Mouse (Mus musculus): ENCODE measurements around the gene Defb22. TPM values are rescaled to one million over a fixed set of nuclear protein-coding genes. Genes with fewer than 3 reads are reported as not detected.

The Defb22 gene
- not detected in 2 replicates for polyA plus RNA-seq (2015; fragmentation: Nextera tagmentation; extraction: Ambion mirVana)

DNA sequence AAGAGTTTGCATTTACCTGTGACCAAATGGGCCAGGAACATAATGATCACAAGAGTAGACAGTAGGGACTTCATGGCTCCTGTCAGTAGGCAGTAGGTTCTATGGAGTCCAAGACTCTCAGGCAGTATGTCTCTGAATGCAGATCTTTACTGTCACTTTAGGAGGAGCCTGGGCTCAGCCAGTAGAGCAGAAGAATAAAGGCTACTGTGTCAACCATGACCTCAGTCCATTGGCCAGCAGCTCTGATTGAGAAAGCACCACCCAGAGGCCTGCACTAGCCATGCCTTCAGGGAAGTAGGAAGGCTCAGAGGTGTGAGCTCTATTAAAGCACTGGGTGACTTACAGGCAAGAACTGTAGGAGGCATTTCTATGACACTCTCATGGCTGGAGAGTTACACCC lies at the start of gene Defb22:
Defb22 (minus strand) TSS at position 101 of the 400 bp plus-strand sequence.

DNA sequence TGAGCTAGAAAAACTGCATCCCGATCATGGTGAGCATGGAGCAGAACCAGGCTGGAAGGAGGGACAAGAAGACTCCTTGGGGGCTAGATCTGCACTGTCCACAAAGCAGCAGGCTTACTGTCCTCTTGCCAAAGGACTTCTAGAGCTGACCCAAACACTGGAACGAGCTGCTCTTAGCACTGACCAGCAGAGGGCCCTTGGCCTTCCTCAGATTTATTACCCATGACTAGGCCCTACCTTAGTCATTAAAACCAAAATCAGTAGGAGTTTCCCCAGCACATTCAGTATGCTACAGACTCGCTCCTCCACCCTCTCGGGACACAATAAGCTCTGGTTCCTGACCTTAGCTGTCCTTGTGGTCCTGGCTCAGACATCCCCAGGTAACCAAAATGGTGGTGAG lies 28.0 kb upstream of the Defb22 start, which contains the start of gene Defb28:
Defb28 (plus strand) TSS at position 275 of the 400 bp plus-strand sequence.

GRCm38 (mm10) chr2:152511592-152511991 lies 21.7 kb upstream of the Defb22 start, which contains the start of gene Defb26:
Gene Defb26, minus strand, starts transcription at chr2:152511692.

DNA sequence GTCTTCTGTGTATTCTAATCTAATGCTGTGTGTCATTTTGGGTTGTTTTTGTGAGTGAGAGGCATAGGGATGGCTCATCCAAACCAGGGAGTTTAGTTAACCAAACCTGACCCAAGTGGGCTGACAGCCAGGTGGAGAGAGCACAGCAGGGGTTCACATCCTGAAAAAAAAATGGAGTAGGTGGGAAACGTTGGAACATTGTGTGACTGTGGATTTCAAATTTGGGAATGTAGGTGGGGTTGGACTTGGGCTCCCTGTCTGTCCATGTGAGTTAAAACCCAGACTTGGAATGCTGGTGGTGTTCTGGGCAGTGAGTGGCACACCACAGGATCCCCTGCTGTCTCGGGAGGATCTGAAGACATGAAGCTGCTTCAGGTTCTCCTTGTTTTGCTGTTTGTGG lies 13.2 kb downstream of the Defb22 start, which contains the start of gene Defb20:
Defb20 (plus strand) TSS at position 301 of the 400 bp plus-strand sequence.

DNA sequence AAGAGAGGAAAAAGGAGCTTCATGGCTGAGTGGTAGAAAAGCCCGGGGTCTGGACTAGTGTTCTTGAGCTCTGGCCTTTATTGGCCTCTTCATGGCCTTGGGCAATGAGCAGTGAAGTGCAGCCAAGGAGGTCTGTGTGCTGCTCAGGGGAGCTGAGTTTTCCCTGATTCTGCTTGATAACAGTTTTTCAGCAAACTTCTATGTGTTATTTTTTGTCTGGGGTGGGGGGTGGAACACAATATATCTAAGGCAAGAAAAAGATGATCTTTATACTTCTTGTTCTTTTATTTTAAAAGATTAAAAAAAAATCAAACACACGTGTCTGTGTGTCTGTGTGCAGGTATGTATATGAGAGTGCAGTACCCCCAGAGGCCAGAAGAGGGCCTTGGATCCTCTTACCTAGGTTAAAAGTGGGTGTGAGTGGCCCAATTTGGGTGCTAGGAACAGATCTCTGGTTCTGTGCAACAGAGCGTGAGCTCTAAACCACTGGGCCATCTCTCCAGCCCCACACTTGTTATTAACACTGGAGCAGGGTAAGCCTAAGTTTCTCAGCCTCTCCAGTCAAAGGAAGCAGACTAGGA lies 25.3 kb downstream of the Defb22 start, which contains the start of gene Defb23:
Defb23 (minus strand) TSS at position 51 of the 581 bp plus-strand sequence.

Other genes starting within 250 kb of the Defb22 start
- gene Tbc1d20, start 196.3 kb downstream of the Defb22 start, polyA plus RNA-seq (2015; fragmentation: Nextera tagmentation; extraction: Ambion mirVana) = 27.5 and 29.0 TPM in 2 replicates
- gene Rbck1, start 157.5 kb downstream of the Defb22 start, polyA plus RNA-seq (2015; fragmentation: Nextera tagmentation; extraction: Ambion mirVana) = 59.2 and 62.2 TPM in 2 replicates
- 2.9 and 3.7 TPM in 2 replicates for gene Trib3, start 146.1 kb downstream of the Defb22 start, polyA plus RNA-seq (2015; fragmentation: Nextera tagmentation; extraction: Ambion mirVana)
- not detected in 2 replicates for gene Nrsn2, start 113.5 kb downstream of the Defb22 start, polyA plus RNA-seq (2015; fragmentation: Nextera tagmentation; extraction: Ambion mirVana)
- gene Sox12, start 92.1 kb downstream of the Defb22 start, polyA plus RNA-seq (2015; fragmentation: Nextera tagmentation; extraction: Ambion mirVana) = 3.0 and 3.6 TPM in 2 replicates
- 13.4 and 15.3 TPM in 2 replicates for gene Zcchc3, start 75.1 kb downstream of the Defb22 start, polyA plus RNA-seq (2015; fragmentation: Nextera tagmentation; extraction: Ambion mirVana)
- gene 6820408C15Rik, start 74.6 kb downstream of the Defb22 start, polyA plus RNA-seq (2015; fragmentation: Nextera tagmentation; extraction: Ambion mirVana) = 0.60 and 1.4 TPM in 2 replicates
- not detected in 2 replicates for gene Defb23, start 25.5 kb downstream of the Defb22 start, polyA plus RNA-seq (2015; fragmentation: Nextera tagmentation; extraction: Ambion mirVana)
- gene Defb20, start 13.1 kb downstream of the Defb22 start, polyA plus RNA-seq (2015; fragmentation: Nextera tagmentation; extraction: Ambion mirVana) = not detected in 2 replicates
- gene Defb26, start 21.6 kb upstream of the Defb22 start, polyA plus RNA-seq (2015; fragmentation: Nextera tagmentation; extraction: Ambion mirVana) = not detected in 2 replicates
- gene Defb28, start 28.1 kb upstream of the Defb22 start, polyA plus RNA-seq (2015; fragmentation: Nextera tagmentation; extraction: Ambion mirVana) = not detected in 2 replicates
- gene Defb29, start 50.0 kb upstream of the Defb22 start, polyA plus RNA-seq (2015; fragmentation: Nextera tagmentation; extraction: Ambion mirVana) = not detected in 2 replicates
- gene Gm17416, start 79.2 kb upstream of the Defb22 start, polyA plus RNA-seq (2015; fragmentation: Nextera tagmentation; extraction: Ambion mirVana) = not detected in 2 replicates
- not detected in 2 replicates for gene Defb21, start 82.6 kb upstream of the Defb22 start, polyA plus RNA-seq (2015; fragmentation: Nextera tagmentation; extraction: Ambion mirVana)
- not detected in 2 replicates for gene Defb19, start 90.2 kb upstream of the Defb22 start, polyA plus RNA-seq (2015; fragmentation: Nextera tagmentation; extraction: Ambion mirVana)
- gene Defb45, start 109.3 kb upstream of the Defb22 start, polyA plus RNA-seq (2015; fragmentation: Nextera tagmentation; extraction: Ambion mirVana) = not detected in 2 replicates
- not detected in 2 replicates for gene Defb36, start 114.2 kb upstream of the Defb22 start, polyA plus RNA-seq (2015; fragmentation: Nextera tagmentation; extraction: Ambion mirVana)
- gene Defb25, start 132.9 kb upstream of the Defb22 start, polyA plus RNA-seq (2015; fragmentation: Nextera tagmentation; extraction: Ambion mirVana) = 0.74 and 1.2 TPM in 2 replicates
- gene Rem1, start 136.8 kb upstream of the Defb22 start, polyA plus RNA-seq (2015; fragmentation: Nextera tagmentation; extraction: Ambion mirVana) = 9.2 TPM in 2 replicates
- 79.5 and 83.8 TPM in 2 replicates for gene H13, start 179.3 kb upstream of the Defb22 start, polyA plus RNA-seq (2015; fragmentation: Nextera tagmentation; extraction: Ambion mirVana)
- gene Mcts2, start 196.9 kb upstream of the Defb22 start, polyA plus RNA-seq (2015; fragmentation: Nextera tagmentation; extraction: Ambion mirVana) = 33.1 and 33.7 TPM in 2 replicates
- 186 and 218 TPM in 2 replicates for gene Id1, start 246.1 kb upstream of the Defb22 start, polyA plus RNA-seq (2015; fragmentation: Nextera tagmentation; extraction: Ambion mirVana)

All from urinary bladder, postnatal 0 days (tissue).